Mouse (Mus musculus) limb, embryonic 15.5 days (tissue): Measurements from ENCODE around the gene Banf1. TPM values are rescaled to one million over a fixed set of nuclear protein-coding genes. Genes with fewer than 3 reads are reported as not detected.
"Not testable (repeated sequence)": the region's sequence is repeated elsewhere in the genome, so short reads cannot be mapped to it uniquely, and the experiment has no call there.

ENCODE experiments used
- ATAC-seq: fragments of 200-750 bp; cut with Nextera tagmentation; 2 replicates; pipeline ENCODE4 v1.8.0; 2017; ENCODE audit warnings: low read depth, moderate TSS enrichment; ENCODE audit not compliant: insufficient number of reproducible peaks, low FRiP score, low TSS enrichment
- H3K27ac ChIP-seq: fragments of 300-500 bp; sonication (generic); 2 replicates; pipeline ENCODE4 v1.5.1; 2015; ENCODE audit warnings: moderate library complexity, mild to moderate bottlenecking, inconsistent platforms
- H3K27me3 ChIP-seq: fragments of 300-500 bp; sonication (generic); 2 replicates; pipeline ENCODE4 v1.6.1; 2015; ENCODE audit warnings: inconsistent platforms
- H3K36me3 ChIP-seq: fragments of 300-500 bp; sonication (generic); 2 replicates; pipeline ENCODE4 v1.6.1; 2015; ENCODE audit warnings: inconsistent platforms
- H3K4me1 ChIP-seq: fragments of 300-500 bp; sonication (generic); 2 replicates; pipeline ENCODE4 v1.6.1; 2015; ENCODE audit warnings: inconsistent platforms
- H3K4me2 ChIP-seq: fragments of 300-500 bp; sonication (generic); 2 replicates; pipeline ENCODE4 v1.6.1; 2015; ENCODE audit warnings: mild to moderate bottlenecking, inconsistent platforms
- H3K4me3 ChIP-seq: fragments of 300-500 bp; sonication (generic); 2 replicates; pipeline ENCODE4 v1.5.1; 2015; ENCODE audit warnings: mild to moderate bottlenecking, inconsistent platforms
- H3K9ac ChIP-seq: fragments of 300-500 bp; sonication (generic); 2 replicates; pipeline ENCODE4 v1.6.1; 2015; ENCODE audit warnings: inconsistent platforms
- H3K9me3 ChIP-seq: fragments of 300-500 bp; sonication (generic); 2 replicates; pipeline ENCODE4 v1.6.1; 2016; ENCODE audit warnings: inconsistent platforms
- WGBS: fragments of 180-500 bp; shearing (Covaris S2); methylation state at CpG from one replicate; pipeline ENCODE4 v1.1.7; 2015; 5-methylcytosine and 5-hydroxymethylcytosine counted together
- polyA plus RNA-seq: library from polyadenylated mRNA; unstranded; fragments of >200 nt; fragmentation: Nextera tagmentation; extraction: Ambion mirVana; gene quantifications from 2 replicates; pipeline ENCODE4 v1.2.1, GENCODE M21; 2015

Gene Banf1
- polyA plus RNA-seq = 372 and 374 TPM in 2 replicates

DNA sequence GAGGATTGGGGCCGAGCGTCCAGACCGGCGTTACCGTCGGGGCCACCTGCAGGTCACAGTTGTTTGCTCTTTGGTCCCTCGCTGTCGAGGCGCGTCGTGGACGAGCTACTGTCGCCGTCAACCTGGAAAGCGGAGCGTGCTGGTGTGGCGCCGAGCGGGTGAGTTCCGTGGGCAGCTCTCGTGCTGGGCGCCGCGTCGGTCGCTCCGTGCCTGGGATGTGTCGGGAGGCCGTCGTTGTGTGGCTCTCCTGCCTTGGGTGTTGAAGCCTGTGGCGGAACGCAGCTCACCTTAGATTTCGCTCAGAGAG is at the start of gene Banf1:
Gene Banf1, minus strand, starts transcription at position 116 of the 307 bp plus-strand sequence.
- ATAC-seq = no peak
- 0% methylated on average over 33 of the region's 33 CpGs for WGBS
- H3K4me1 ChIP-seq = peaks cover 21% of the 10 kb centered on the region
- H3K27me3 ChIP-seq = no peaks in the 10 kb centered on the region
- peak within 1 kb of the TSS; percentile 98 for H3K27ac ChIP-seq
- peaks cover 51% of the 10 kb centered on the region for H3K36me3 ChIP-seq
- H3K4me2 ChIP-seq = peak within 1 kb of the TSS; percentile 88
- no peaks in the 10 kb centered on the region for H3K9me3 ChIP-seq
- H3K4me3 ChIP-seq = peak within 1 kb of the TSS; percentile 97
- H3K9ac ChIP-seq = peak within 1 kb of the TSS; percentile 90

DNA sequence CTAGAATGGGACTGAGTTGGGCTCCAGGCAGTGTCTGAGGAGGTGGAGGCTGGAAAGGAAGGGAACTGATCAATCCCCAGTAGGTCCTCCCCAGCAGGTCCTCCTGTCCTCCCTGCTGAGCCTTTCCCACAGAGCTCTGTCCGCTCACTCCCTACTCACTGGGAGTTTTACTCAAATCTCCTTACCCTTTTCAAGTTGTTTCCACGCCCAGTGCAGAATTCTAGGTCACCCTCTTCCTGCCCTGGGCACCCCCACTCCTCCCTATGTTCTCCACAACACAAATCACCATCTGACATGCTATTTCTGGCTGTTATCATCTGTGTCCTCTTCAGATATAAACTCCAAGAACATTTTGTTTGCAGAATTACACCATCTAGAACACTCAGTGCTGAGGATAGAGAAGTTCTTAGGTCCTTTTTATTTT is 47.6 kb upstream of the Banf1 start:
- H3K4me3 ChIP-seq = no peak overlapping the region
- no peaks in the 10 kb centered on the region for H3K9me3 ChIP-seq
- no peak overlapping the region for H3K4me2 ChIP-seq
- H3K27ac ChIP-seq = no peak overlapping the region
- no peaks in the 10 kb centered on the region for H3K27me3 ChIP-seq
- no peaks in the 10 kb centered on the region for H3K4me1 ChIP-seq
- H3K36me3 ChIP-seq = peaks cover 7% of the 10 kb centered on the region
- ATAC-seq = no peak
- no peak overlapping the region for H3K9ac ChIP-seq
- 67% methylated on average over 2 of the region's 2 CpGs for WGBS

DNA sequence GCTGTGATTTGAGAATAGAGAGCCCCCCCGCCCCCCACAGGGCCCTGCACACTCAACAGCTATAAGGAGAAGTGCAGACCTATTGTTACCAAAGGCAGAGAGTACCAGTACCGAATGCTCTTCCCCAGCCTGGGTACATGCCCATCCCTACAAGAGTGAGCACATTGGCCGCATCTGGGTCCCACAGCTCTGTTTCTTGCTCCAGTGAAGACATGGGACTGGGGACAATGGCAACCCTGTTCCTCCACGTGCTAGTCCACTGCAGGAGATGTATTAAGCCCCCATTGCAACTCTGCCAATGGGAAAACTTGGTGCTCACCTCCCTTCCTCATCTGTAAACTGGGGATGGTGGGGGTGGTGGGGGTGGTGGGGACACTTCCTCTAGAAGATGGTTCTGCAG is 46.9 kb upstream of the Banf1 start:
- Histone ChIP-seq H3K27ac (no peak overlapping the region), H3K4me2 (no peak overlapping the region), H3K9ac (no peak overlapping the region), H3K4me3 (no peak overlapping the region), H3K27me3 (no peaks in the 10 kb centered on the region), H3K36me3 (peaks cover 5% of the 10 kb centered on the region; the same call in 1 of the 2 replicates), H3K9me3 (no peaks in the 10 kb centered on the region), H3K4me1 (peaks cover 4% of the 10 kb centered on the region; the same call in 1 of the 2 replicates)
- ATAC-seq = no peak
- WGBS = 75% methylated on average over 4 of the region's 4 CpGs

DNA sequence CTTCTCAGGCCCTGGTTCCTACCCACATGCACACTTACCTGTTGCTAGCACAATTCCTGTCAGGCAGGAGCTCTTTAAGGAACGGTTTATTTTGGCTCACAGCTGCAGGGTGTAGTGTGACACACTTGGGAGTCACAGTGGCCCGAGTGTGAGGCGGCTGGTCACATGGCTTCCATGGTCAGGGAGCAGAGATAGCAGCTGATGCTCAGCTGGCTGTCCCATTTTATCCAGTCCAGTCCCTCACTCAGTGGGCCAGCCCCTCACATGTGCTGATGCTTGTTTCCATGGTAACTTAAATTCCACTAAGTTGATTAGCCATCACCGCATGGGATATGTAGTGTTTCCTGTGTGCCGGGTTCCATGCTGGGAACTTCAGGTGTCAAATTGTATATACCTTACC is 45.0 kb upstream of the Banf1 start:
- no peak overlapping the region for H3K9ac ChIP-seq
- H3K4me1 ChIP-seq = peaks cover 19% of the 10 kb centered on the region
- no peak overlapping the region for H3K27ac ChIP-seq
- no peak overlapping the region for H3K4me2 ChIP-seq
- no peak for ATAC-seq
- no peaks in the 10 kb centered on the region for H3K9me3 ChIP-seq
- no peaks in the 10 kb centered on the region for H3K27me3 ChIP-seq
- no peak overlapping the region for H3K4me3 ChIP-seq
- 55% methylated on average over 5 of the region's 5 CpGs for WGBS
- no peaks in the 10 kb centered on the region for H3K36me3 ChIP-seq

DNA sequence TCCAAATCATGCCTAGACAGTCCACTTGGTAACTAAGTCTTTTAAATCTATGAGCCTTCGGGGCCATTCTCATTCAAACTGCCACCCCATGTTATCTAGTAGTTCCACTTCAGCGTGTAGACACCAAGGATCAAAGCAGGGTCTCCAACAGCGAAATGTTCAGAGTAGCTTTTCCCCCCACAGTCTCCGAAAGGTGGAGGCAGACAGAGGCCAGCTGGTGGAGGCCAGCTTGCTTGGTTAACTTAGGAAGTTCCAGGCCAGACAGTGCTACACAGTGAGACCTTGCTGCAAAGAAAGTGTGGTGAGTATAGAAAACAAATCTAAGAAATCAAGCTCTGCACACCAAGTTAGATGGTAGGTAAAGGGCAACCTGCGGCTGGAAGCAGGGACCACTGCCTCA is 43.7 kb upstream of the Banf1 start:
- H3K9me3 ChIP-seq = no peaks in the 10 kb centered on the region
- H3K9ac ChIP-seq = no peak overlapping the region
- H3K27me3 ChIP-seq = no peaks in the 10 kb centered on the region
- no peak for ATAC-seq
- peaks cover 23% of the 10 kb centered on the region for H3K4me1 ChIP-seq
- WGBS = 82% methylated on average over 5 of the region's 5 CpGs
- no peaks in the 10 kb centered on the region for H3K36me3 ChIP-seq
- H3K4me2 ChIP-seq = no peak overlapping the region
- no peak overlapping the region for H3K27ac ChIP-seq
- H3K4me3 ChIP-seq = no peak overlapping the region

DNA sequence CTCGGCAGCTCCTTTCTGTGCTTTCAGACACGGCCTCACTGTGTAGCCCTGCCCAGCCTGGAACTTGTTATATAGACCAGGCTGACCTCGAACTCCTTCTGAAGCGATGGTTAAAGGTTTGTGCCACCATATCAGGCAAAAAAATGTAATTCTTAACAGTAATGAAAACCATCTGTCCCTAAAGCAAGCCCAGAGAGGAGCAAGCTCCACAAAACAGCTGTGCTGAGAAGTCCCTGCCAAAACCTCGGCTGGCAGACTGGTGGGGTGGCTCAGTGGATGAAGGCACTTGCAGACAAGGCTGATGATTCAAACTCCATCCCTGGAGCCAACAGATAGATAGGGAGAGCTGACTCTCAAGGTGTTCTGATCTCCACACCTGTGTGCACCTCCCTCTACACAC is 42.1 kb upstream of the Banf1 start:
- no peaks in the 10 kb centered on the region for H3K9me3 ChIP-seq
- ATAC-seq = no peak
- H3K9ac ChIP-seq = no peak overlapping the region
- no peaks in the 10 kb centered on the region for H3K27me3 ChIP-seq
- H3K36me3 ChIP-seq = no peaks in the 10 kb centered on the region
- H3K4me3 ChIP-seq = no peak overlapping the region
- WGBS = 42% methylated on average over 5 of the region's 5 CpGs
- H3K4me1 ChIP-seq = peaks cover 23% of the 10 kb centered on the region
- H3K4me2 ChIP-seq = no peak overlapping the region
- H3K27ac ChIP-seq = peak overlapping the region; percentile 18

DNA sequence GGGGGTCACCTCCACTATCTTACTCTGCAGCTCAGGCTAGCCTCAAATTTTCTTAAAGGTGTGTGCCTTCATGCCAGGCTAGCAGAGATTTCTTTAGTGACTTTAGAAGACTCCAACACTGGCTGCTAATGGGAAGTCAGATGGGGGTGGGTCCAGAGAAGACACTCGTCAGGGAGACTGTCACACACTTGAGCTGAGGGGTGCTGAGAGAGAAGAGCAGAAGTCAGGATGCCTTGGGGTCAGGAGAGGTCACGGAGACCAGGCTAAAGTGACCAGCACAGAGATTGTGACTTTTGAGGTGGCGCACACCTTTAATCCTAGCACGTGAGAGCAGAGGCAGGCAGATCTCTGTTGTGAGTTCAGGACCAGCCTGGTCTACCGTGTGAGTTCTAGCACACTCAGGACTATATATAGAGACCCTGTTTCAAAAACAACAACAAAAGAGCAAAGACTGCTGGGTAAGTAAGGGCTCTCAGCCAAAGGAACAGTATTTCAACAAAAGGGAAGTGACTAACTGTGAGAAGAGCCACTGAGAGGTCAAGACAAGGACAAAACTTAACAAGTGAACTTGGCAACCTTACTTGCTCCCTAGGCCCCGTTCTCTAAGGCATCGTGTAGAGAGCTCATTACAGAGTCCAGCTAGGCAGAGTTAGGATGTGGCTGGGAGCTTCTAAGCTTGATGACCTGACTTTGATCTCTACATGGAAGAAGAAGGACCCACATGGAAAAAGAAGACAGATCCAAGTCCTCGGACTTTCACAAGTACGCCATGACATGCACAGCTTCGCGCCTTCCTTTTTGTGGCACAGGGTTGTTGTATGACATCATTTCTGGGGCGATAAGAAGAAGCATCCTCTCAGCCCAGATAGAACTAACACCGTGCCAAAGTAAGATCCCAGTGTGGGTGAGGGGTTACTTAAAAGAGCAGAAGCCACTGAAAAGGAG is 41.4 kb upstream of the Banf1 start:
- 86% methylated on average over 13 of the region's 13 CpGs for WGBS
- Histone ChIP-seq H3K4me3 (no peak overlapping the region), H3K36me3 (no peaks in the 10 kb centered on the region), H3K27ac (peak overlapping the region; percentile 18), H3K27me3 (no peaks in the 10 kb centered on the region), H3K9me3 (no peaks in the 10 kb centered on the region), H3K9ac (no peak overlapping the region), H3K4me2 (no peak overlapping the region), H3K4me1 (peaks cover 23% of the 10 kb centered on the region)
- no peak for ATAC-seq

DNA sequence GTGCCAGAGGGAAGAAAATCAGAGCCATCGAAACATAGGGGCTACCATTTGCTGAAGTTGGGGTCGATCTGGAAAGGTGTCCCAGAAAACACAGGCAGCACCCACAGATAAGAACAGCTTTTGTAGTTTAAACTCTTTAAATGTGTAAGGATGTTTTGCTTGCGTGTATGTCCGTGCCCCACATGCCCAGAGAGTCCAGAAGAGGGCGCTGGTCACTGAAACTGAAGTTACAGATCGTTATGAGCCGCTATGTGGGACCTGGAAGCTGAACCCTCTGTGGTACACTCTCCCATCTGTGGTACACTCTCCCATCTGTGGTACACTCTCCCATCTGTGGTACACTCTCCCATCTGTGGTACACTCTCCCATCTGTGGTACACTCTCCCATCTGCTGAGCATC is 40.2 kb upstream of the Banf1 start:
- peak overlapping the region; percentile 57 for H3K9ac ChIP-seq
- no peaks in the 10 kb centered on the region for H3K36me3 ChIP-seq
- WGBS = 22% methylated on average over 7 of the region's 7 CpGs
- H3K4me3 ChIP-seq = peak overlapping the region; percentile 55
- H3K27ac ChIP-seq = peak overlapping the region; percentile 94
- H3K4me1 ChIP-seq = peaks cover 23% of the 10 kb centered on the region
- ATAC-seq = 0 out of 2 replicates have a peak, but pooled peaks have one; percentile 40
- H3K27me3 ChIP-seq = no peaks in the 10 kb centered on the region
- no peaks in the 10 kb centered on the region for H3K9me3 ChIP-seq
- peak overlapping the region; percentile 63 for H3K4me2 ChIP-seq

DNA sequence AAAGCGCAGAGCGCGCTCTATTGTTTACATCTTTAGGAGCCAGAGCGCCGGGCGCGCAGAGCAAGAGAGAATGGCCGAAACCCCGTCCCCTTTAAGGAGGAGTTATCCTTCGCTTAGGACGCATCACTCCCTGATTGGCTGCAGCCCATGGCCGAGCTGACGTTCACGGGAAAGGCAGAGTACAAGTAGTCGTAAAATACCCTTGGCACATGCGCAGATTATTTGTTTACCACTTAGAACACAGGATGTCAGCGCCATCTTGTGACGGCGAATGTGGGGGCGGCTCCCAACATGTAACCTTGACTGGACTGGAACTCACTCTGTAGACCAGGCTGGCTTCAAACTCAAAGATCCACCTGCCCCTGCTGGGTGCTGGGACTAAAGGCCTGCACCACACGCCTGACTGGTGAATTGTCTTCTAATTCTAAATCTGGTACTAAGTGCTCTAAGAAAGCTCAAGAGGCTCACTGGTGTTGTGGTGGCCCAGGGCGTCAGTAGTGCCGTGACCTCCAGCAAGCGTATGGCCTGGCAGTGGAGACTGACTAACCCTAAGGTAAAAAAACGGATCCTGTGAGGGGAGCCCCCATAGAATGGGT is 39.7 kb upstream of the Banf1 start:
- not testable (repeated sequence) for H3K36me3 ChIP-seq, H3K9me3 ChIP-seq, H3K27me3 ChIP-seq
- WGBS = 15% methylated on average over 25 of the region's 25 CpGs
- peak overlapping the region; percentile 57 for H3K9ac ChIP-seq
- H3K4me3 ChIP-seq = peak overlapping the region; percentile 55
- ATAC-seq = peak; percentile 73
- peak overlapping the region; percentile 63 for H3K4me2 ChIP-seq
- H3K27ac ChIP-seq = peak overlapping the region; percentile 94
- H3K4me1 ChIP-seq = peaks cover 23% of the 10 kb centered on the region

DNA sequence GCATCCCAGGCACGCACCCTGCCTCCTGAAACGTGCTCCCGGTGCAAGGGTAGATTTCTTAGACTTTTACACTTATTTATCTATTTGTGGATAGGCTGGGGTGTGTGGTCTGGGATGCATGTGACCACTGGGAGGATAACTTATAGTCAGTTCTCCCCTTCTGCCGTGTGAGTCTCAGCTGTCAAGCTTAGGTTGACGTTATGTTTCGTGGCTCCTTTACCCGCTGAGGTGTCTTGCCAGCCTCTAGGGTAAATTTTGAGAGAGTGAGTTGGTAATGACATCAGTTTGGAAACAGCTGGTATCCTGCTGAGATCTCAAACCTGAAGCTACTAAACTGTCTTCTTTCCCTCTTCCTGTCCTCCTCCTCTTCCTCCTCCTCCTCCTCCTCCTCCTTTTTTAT is 39.0 kb upstream of the Banf1 start:
- no peak for ATAC-seq
- Histone ChIP-seq H3K27me3 (no peaks in the 10 kb centered on the region), H3K36me3 (no peaks in the 10 kb centered on the region), H3K27ac (peak overlapping the region; percentile 61), H3K4me2 (peak overlapping the region; percentile 45), H3K9ac (0 out of 2 replicates have a peak overlapping the region, but pooled peaks have one; percentile 20), H3K4me3 (peak overlapping the region; percentile 36), H3K9me3 (no peaks in the 10 kb centered on the region), H3K4me1 (peaks cover 23% of the 10 kb centered on the region)
- WGBS = 22% methylated on average over 7 of the region's 7 CpGs

DNA sequence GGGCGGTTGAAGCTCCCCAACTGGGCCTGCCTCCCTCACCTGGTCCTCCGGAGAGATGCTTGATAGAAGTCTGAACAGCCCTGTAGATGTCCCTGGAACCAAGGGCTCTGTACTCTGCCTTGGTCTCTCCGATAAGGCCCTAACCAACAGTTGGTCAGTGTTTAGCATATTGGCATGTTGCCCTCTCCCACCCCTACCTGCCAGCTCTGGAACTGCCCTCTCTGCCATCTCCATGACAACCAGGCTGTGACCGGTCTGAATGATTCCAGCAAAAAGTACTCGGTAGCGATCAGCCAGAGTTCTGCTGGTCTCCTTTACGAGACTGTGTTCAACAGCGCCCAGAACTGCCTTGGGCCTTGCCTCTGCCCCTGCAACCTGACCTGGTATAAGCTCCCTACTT is 35.3 kb upstream of the Banf1 start, which contains the start of gene Tsga10ip:
Gene Tsga10ip, minus strand, starts transcription at position 234 of the 400 bp plus-strand sequence.
- Histone ChIP-seq H3K4me1 (peaks cover 4% of the 10 kb centered on the region), H3K9ac (no peak within 1 kb of the TSS), H3K4me3 (no peak within 1 kb of the TSS), H3K27me3 (no peaks in the 10 kb centered on the region), H3K9me3 (no peaks in the 10 kb centered on the region), H3K27ac (no peak within 1 kb of the TSS), H3K4me2 (no peak within 1 kb of the TSS), H3K36me3 (no peaks in the 10 kb centered on the region)
- no peak for ATAC-seq
- WGBS = 67% methylated on average over 8 of the region's 8 CpGs

DNA sequence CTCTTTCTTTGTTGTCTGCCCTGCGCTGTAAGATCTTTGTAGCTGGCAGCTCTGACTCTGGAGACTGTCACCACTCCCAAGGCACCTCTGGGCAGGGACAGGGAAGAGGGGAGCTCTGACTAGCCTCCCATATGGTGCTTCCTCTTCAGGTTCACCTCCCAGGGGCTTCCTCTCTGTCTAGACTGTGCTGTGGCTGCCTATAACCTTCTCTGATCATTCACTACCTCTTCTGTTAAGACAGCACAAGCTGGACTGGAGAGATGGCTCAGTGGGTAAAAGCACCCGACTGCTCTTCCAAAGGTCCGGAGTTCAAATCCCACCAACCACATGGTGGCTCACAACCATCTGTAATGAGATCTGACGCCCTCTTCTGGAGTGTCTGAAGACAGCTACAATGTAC is 34.1 kb upstream of the Banf1 start:
- H3K4me2 ChIP-seq, ATAC-seq, H3K27ac ChIP-seq, H3K4me3 ChIP-seq, H3K27me3 ChIP-seq, H3K9ac ChIP-seq, H3K9me3 ChIP-seq, H3K36me3 ChIP-seq, H3K4me1 ChIP-seq: not testable (repeated sequence)
- 73% methylated on average over 4 of the region's 4 CpGs for WGBS
